Mouse (Mus musculus) lung, postnatal 0 days (tissue): ENCODE data around the gene Map3k7cl. TPM values are rescaled to one million over a fixed set of nuclear protein-coding genes. Genes with fewer than 3 reads are reported as not detected.

Source experiments
- ATAC-seq: fragments of 200-750 bp; cut with Nextera tagmentation; 2 replicates; pipeline ENCODE4 v1.8.0; 2017; ENCODE audit warnings: moderate library complexity
- DNase-seq: peaks from one replicate; pipeline ENCODE4 v3.0.0-alpha.2; 2016; ENCODE audit warnings: low spot score
- H3K27ac ChIP-seq: fragments of 300-500 bp; sonication (generic); 2 replicates; pipeline ENCODE4 v1.5.1; 2014; ENCODE audit warnings: antibody characterized with exemption, mild to moderate bottlenecking, low read length, mixed read lengths
- H3K27me3 ChIP-seq: fragments of 300-500 bp; sonication (generic); replicated peaks from 2 replicates; pipeline ENCODE4 v1.6.1; 2014; ENCODE audit warnings: low read length, mixed read lengths; ENCODE audit not compliant: insufficient read depth
- H3K36me3 ChIP-seq: fragments of 300-500 bp; sonication (generic); 2 replicates; pipeline ENCODE4 v1.6.1; 2014; ENCODE audit warnings: low read length, mixed read lengths; ENCODE audit not compliant: insufficient read depth
- H3K4me1 ChIP-seq: fragments of 300-500 bp; sonication (generic); 2 replicates; pipeline ENCODE4 v1.6.1; 2014; ENCODE audit warnings: antibody characterized with exemption, low read depth, low read length, mixed read lengths; ENCODE audit not compliant: insufficient read depth
- H3K4me2 ChIP-seq: fragments of 300-500 bp; sonication (generic); replicated peaks from 2 replicates; pipeline ENCODE4 v1.6.1; 2014; ENCODE audit warnings: low read depth, mild to moderate bottlenecking, low read length, moderate library complexity, mixed read lengths
- H3K4me3 ChIP-seq: fragments of 300-500 bp; sonication (generic); 2 replicates; pipeline ENCODE4 v1.5.1; 2014; ENCODE audit warnings: low read depth, low read length
- H3K9ac ChIP-seq: fragments of 300-500 bp; sonication (generic); replicated peaks from 2 replicates; pipeline ENCODE4 v1.6.1; 2014; ENCODE audit warnings: low read depth, mild to moderate bottlenecking
- H3K9me3 ChIP-seq: fragments of 300-500 bp; sonication (generic); 2 replicates; pipeline ENCODE4 v1.6.1; 2016; ENCODE audit warnings: low read length, mixed read lengths
- CTCF ChIP-seq: IDR thresholded peaks from 2 replicates; pipeline ENCODE4 v1.5.1; 2016; ENCODE audit warnings: antibody characterized with exemption, mild to moderate bottlenecking
- EP300 ChIP-seq: IDR thresholded peaks from 2 replicates; pipeline ENCODE4 v1.6.1; 2016; ENCODE audit warnings: antibody characterized with exemption, mild to moderate bottlenecking, control low read depth
- WGBS: fragments of 180-500 bp; shearing (Covaris S2); extraction: QIAGEN DNeasy Blood & Tissue Kit; methylation state at CpG from one replicate; pipeline ENCODE4 v1.1.7; 2014; 5-methylcytosine and 5-hydroxymethylcytosine counted together
- polyA plus RNA-seq: library from polyadenylated mRNA; unstranded; fragments of >200 nt; fragmentation: Nextera tagmentation; extraction: Ambion mirVana; gene quantifications from 2 replicates; pipeline ENCODE4 v1.2.1, GENCODE M21; 2015

The Map3k7cl gene
- polyA plus RNA-seq, 1 experiment from 2014 or later, result 0.38 TPM

GRCm38 (mm10) chr16:87638098-87638497 lies 85.0 kb downstream of the Map3k7cl start:
- H3K36me3 ChIP-seq, result no peaks in the 10 kb centered on the region
- no peaks in the 10 kb centered on the region for H3K4me1 ChIP-seq
- H3K9ac ChIP-seq, result no peak overlapping the region
- WGBS, result 35% methylated on average over 1 of the region's 1 CpGs
- no peaks in the 10 kb centered on the region for H3K9me3 ChIP-seq
- no peak overlapping the region for H3K4me3 ChIP-seq
- ATAC-seq (no peak), DNase-seq (no peak)
- no peak overlapping the region for H3K4me2 ChIP-seq
- H3K27me3 ChIP-seq, result no peaks in the 10 kb centered on the region
- no peak overlapping the region for H3K27ac ChIP-seq
- TF ChIP-seq EP300, result no peak
- no peak for TF ChIP-seq CTCF

GRCm38 (mm10) chr16:87642234-87642633 lies 89.1 kb downstream of the Map3k7cl start:
- H3K36me3 ChIP-seq, result no peaks in the 10 kb centered on the region
- H3K9me3 ChIP-seq, result no peaks in the 10 kb centered on the region
- DNase-seq (no peak), ATAC-seq (no peak)
- no peak for TF ChIP-seq CTCF
- TF ChIP-seq EP300, result no peak
- WGBS, result 80% methylated on average over 7 of the region's 7 CpGs
- no peak overlapping the region for H3K4me3 ChIP-seq
- no peak overlapping the region for H3K9ac ChIP-seq
- H3K27me3 ChIP-seq, result no peaks in the 10 kb centered on the region
- no peaks in the 10 kb centered on the region for H3K4me1 ChIP-seq
- H3K27ac ChIP-seq, result no peak overlapping the region
- no peak overlapping the region for H3K4me2 ChIP-seq

- no peak for DNase-seq
- Histone ChIP-seq H3K9me3 (no peaks in the 10 kb centered on the region), H3K4me2 (no peak overlapping the region), H3K27me3 (no peaks in the 10 kb centered on the region), H3K4me3 (no peak overlapping the region), H3K9ac (no peak overlapping the region), H3K4me1 (no peaks in the 10 kb centered on the region), H3K36me3 (no peaks in the 10 kb centered on the region), H3K27ac (no peak overlapping the region)
- no peak for ATAC-seq
- WGBS, result 38% methylated on average over 14 of the region's 14 CpGs
- TF ChIP-seq EP300, result no peak
- TF ChIP-seq CTCF, result no peak
These were observed 91.1 kb downstream of the Map3k7cl start for GRCm38 (mm10) chr16:87644111-87644770.

Other genes with a start within 250 kb of the Map3k7cl start
- 20.0 and 23.4 TPM in 2 replicates for gene N6amt1, start 199.1 kb upstream of the Map3k7cl start, polyA plus RNA-seq
- gene Ltn1, start 120.7 kb upstream of the Map3k7cl start, polyA plus RNA-seq, result 13.1 and 15.0 TPM in 2 replicates
- 5.7 and 7.0 TPM in 2 replicates for gene Rwdd2b, start 112.8 kb upstream of the Map3k7cl start, polyA plus RNA-seq
- 41.0 and 43.5 TPM in 2 replicates for gene Usp16, start 98.6 kb upstream of the Map3k7cl start, polyA plus RNA-seq
- gene Cct8, start 57.5 kb upstream of the Map3k7cl start, polyA plus RNA-seq, result 141 and 159 TPM in 2 replicates
- gene Bach1, start 145.6 kb downstream of the Map3k7cl start, polyA plus RNA-seq, result 13.1 and 13.7 TPM in 2 replicates